Mouse (Mus musculus): ENCODE results near the gene Kif24. TPM values are rescaled to one million over a fixed set of nuclear protein-coding genes. Genes with fewer than 3 reads are reported as not detected.
A peak's percentile ranks its signal among the peaks of the same experiment; 100 is the strongest.

Kif24 gene
- total RNA-seq, 2 experiments from 2014 or later: 1.2 to 1.3 TPM

DNA sequence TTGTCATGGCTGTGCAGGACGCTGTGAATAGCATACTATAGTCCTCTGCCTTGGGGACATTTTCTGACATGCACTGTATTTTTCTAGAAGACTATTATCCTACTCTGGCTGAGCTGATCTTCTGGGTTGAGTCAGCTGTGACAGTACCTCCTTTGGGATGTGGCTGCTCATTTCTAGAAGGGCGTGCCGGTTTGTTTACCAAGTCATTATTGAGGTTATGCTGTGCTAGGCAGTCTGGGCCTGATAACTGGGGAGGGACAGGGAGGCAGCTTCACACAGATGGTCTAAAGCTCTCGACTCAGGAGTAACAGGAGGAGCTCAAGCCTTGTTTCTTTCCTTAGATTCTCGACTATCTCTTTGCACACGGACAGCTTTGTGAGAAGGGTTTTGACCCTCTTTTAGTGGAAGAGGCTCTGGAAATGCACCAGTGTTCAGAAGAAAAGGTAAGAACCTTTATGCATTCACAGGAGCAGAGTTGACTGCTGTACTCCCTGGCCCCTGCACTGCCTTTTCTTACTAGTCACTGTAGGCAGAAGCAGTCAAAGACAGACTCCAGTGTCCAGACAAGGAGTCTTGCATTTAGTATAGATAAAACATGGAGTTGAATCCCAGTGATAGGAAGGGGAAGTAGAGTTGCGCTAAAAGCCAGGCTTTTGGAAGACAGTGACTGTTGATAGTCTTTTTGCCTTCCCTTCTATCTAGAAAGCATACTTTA lies 76.8 kb downstream of the Kif24 start:
- no peak for TF ChIP-seq CTCF (conservative IDR thresholded peaks at IDR 0.05)
- Histone ChIP-seq H3K27ac (no peak overlapping the region), H3K4me3 (no peak overlapping the region)
- DNase-seq (ENCODE audit: low spot score in 2 of 2): no peak

DNA sequence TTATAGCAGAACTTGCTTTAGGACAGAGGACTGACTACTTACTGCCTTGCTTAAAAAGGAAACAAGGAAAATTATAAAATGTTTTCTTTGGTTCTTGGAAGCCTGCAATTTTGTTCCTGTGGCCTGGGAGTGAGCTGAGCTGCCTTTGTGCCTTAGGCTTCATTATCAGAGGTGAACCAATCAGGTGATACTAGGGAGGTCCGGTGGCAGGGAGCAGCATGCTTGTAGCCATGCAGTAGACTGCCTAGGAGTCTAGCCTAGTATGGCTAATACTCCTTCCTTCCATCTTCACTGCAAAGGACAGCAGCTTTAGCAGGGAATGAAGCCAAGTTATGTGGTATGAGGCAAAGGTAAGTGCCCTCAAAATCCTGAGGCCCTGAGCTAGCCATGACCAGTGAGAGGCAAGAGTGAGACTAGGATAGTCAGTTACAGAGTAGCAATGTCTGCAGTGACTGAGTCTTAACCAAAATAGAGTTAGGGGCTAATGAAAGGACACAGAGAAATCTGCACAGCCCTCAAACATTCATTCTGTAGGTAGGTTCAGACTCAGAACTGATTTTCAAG lies 78.2 kb downstream of the Kif24 start:
- Histone ChIP-seq H3K4me3 (no peak overlapping the region), H3K27ac (no peak overlapping the region)
- no peak for TF ChIP-seq CTCF (conservative IDR thresholded peaks at IDR 0.05)
- DNase-seq (ENCODE audit: low spot score in 2 of 2): no peak

DNA sequence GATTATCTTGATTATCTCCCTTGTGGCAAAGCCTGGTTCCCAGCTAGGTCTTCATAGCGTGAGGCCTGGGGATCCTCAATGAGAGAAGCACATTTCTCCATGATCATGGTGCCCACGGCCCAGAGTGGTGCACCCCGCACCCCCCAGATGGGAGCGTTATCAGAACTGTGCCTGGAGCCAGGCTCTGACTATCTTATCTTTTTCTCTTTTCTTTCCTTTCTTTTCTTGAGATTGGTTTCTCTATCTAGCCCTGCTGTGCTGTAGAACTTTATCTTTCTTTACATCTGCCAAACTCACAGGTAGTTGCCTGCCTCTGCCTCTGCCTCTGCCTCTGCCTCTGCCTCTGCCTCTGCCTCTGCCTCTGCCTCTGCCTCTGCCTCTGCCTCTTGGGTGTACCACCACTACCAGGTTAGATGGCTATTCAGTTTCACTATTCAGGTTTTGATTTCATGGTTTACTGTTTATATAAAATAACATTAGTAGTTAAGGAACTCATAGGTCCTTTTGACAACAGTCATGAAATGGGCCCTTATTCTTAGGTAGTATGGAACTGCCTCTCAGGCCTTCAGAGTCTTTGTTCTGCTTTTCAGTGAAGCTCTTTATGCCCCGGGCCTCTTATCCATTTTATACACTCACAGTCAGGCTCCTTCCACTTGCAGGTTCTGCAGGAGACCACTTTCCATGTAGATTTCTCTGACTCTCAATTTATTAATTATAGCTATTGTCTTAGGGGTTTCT lies 83.3 kb downstream of the Kif24 start:
- no peak overlapping the region for H3K27ac ChIP-seq
- H3K4me3 ChIP-seq: no peak overlapping the region
- no peak for TF ChIP-seq CTCF (conservative IDR thresholded peaks at IDR 0.05)
- DNase-seq (ENCODE audit: low spot score in 2 of 2): no peak

DNA sequence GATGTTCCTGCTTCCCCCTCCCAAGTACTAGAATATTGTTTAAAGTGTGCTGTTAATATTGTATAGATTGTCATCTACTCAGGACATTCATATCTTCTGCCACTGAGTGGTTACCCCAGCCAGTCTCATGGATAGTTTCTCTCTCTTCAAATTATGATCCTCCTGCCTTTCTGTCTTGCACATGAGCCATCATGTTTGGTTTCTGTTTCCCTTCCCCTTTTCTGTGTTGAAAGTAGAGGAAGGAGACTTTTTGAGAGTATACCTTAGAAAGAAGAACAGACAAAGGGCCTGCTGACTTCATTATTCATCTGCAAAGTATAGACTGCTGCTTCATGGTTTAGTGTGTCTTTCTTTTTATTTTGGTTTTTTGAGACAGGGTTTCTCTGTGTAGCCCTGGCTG lies 87.1 kb downstream of the Kif24 start:
- no peak for TF ChIP-seq CTCF (conservative IDR thresholded peaks at IDR 0.05)
- no peak for DNase-seq (ENCODE audit: low spot score in 2 of 2)
- Histone ChIP-seq H3K27ac (no peak overlapping the region), H3K4me3 (no peak overlapping the region)

DNA sequence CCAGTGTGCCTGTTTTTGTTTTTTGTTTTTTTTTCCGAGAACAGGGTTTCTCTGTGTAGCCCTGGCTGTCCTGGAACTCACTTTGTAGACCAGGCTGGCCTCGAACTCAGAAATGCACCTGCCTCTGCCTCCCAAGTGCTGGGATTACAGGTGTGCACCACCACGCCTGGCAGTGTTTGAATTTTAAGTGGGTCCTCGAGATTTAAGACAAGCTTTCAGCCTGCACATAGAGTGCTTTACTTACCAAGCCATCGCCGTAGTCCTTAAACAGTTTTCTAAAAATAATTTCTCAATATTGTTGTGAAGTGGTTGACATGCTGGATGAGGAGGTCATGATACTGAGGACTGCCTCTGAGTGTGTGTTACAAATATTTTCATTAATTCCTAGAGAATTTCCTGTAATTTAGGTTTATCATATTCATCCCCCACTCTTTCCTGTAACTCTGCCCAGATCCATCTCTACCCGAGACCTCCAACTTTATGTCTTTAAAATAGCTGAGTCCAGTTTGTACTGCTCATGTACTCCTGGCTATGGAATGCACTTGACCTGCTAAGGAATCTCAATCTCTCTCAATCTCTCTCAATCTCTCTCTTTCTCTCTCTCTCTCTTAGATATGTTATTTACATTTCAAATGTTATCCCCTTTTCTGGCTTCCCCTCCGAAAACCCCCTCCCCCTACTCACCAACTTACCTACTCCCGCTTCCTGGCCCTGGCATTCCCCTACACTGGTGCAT lies 94.8 kb downstream of the Kif24 start:
- no peak overlapping the region for H3K27ac ChIP-seq
- no peak overlapping the region for H3K4me3 ChIP-seq
- TF ChIP-seq CTCF (conservative IDR thresholded peaks at IDR 0.05): no peak
- no peak for DNase-seq (ENCODE audit: low spot score in 2 of 2)

DNA sequence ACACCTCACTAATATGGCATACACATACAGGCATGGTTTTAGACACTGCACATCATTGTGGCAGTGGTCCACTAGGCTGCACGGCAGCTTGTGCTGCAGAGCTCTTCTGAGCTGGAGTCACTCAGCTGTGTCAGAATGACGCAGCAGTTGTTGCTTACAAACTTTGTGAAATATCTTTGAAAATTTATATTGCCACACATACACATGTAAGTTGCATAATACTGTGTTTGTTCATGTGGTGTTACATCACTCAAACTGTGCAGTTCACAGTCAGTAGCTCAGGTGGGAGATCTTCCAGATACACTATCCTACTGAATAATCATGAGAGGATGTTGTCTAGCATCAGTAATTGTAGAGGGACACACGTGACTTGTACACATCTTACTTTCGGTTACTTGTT lies 96.5 kb downstream of the Kif24 start:
- no peak for DNase-seq (ENCODE audit: low spot score in 2 of 2)
- Histone ChIP-seq H3K27ac (no peak overlapping the region), H3K4me3 (no peak overlapping the region)
- no peak for TF ChIP-seq CTCF (conservative IDR thresholded peaks at IDR 0.05)

DNA sequence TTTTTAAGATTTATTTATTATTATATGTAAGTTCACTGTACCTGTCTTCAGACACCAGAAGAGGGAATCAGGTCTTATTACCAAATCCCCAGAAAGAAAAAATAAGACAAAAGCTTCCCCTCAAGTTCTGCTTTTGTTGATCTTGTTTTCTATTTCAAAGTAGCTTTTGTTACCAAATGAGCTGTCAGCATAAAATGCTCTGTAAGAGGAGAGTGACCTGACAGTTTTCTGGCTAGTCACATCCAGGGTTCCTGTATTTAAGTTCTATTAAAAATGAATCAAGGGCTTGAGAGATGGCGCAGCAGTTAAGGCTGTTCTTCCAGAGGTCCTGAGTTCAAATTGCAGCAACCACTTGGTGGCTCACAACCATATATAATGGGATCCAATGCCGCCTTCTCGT lies 103.6 kb downstream of the Kif24 start:
- no peak overlapping the region for H3K4me3 ChIP-seq

DNA sequence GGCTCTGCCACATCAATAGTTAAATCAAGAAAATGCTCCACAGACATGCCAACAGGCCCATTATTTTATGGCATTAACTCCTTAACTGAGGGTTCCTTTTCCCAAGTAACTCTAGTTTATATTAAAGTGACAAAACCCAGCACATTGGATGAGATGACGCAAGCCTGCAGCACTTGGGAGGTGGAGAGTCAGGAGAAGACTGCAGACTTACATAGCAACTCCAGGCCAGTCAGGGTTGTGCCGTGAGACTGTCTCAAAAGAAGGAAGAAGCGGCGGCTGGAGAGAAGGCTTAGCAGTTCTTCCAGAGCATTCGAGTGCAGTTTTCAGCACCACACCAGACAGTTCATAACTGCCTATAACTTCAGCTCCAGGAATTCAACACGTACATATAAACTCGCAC lies 105.3 kb downstream of the Kif24 start:
- Histone ChIP-seq H3K4me3 (no peak overlapping the region), H3K27ac (no peak overlapping the region)
- DNase-seq (ENCODE audit: low spot score in 2 of 2): no peak
- no peak for TF ChIP-seq CTCF (conservative IDR thresholded peaks at IDR 0.05)

More for the DNA sequence above, 103.6 kb downstream of the Kif24 start:
- no peak overlapping the region for H3K27ac ChIP-seq
- TF ChIP-seq CTCF (conservative IDR thresholded peaks at IDR 0.05): no peak
- no peak for DNase-seq (ENCODE audit: low spot score in 2 of 2)

DNA sequence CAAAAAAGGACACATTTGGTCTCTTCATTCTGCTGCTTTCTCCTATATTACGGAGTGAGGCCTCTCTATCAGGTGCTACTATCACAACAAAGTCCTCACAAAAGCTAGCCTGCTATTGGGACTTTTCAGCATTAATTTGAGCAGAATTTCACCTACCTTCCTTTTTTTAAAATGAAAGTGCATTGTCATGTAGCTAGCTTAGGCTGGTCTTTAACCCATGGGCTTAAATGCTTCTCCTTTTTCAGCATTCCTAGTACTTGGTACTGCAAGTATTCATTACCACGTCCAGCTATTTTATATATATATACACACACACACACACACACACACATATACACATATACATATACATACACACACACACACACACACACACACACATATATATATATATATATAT lies 106.0 kb downstream of the Kif24 start:
- DNase-seq (ENCODE audit: low spot score in 2 of 2): no peak
- no peak for TF ChIP-seq CTCF (conservative IDR thresholded peaks at IDR 0.05)
- no peak overlapping the region for H3K27ac ChIP-seq
- H3K4me3 ChIP-seq: no peak overlapping the region

DNA sequence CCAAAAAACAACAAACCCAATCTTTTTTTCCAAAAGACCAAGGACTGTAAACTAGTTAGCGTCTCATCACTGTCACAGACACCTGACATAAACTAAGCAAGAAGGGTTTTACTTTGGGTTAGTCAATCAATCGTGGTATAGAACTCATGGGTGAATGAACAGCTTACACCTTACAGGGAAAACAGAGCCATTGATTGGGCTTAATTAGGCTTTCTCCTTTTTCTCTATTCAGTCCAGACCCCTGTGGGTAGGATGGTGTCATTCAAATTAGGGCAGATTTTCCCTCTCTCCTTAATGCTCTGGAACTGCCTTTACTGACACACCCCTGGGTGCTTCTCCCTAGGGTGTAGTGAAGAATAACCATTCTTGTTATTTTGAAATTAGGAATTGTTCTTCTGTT lies 107.5 kb downstream of the Kif24 start:
- no peak for DNase-seq (ENCODE audit: low spot score in 2 of 2)
- Histone ChIP-seq H3K27ac (no peak overlapping the region), H3K4me3 (no peak overlapping the region)
- no peak for TF ChIP-seq CTCF (conservative IDR thresholded peaks at IDR 0.05)

DNA sequence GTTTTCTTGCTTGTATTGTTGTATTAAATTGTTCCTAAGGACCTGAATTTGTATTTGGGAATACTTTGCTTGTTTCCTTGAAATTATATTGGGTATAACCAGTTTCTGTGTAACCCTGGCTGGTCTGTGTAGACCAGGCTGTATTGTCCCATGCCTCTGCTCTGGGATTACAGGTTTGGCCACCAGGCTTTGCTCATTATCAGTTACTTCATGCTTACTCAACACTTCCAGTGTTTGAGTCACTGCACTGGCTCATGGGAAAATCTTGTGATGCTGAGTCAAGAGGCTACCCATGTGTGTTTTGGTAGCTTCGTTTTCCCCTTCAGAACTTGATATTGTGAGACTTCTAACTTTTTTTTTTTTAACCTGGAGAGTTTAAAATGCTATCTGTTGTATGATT lies 111.4 kb downstream of the Kif24 start:
- no peak for DNase-seq (ENCODE audit: low spot score in 2 of 2)
- no peak overlapping the region for H3K27ac ChIP-seq
- no peak for TF ChIP-seq CTCF (conservative IDR thresholded peaks at IDR 0.05)
- H3K4me3 ChIP-seq: no peak overlapping the region

DNA sequence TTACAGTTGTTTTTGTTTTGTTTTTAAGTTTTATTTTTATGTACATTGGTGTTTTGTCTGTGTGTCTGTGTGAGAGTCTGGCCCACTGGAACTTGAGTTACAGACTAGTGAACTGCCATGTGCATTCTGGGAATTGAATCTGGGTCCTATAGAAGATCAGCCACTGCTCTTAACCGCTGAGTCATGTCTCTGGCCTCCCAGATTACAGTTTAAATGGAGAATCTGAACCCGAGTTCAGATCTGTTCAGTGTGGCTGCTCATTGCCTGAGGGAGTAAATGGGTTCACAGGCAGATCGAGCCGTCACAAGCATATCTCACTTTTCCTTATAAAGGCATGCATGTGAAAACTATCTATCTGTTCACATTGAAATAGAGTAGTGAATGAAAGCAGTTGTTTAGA lies 111.9 kb downstream of the Kif24 start:
- H3K4me3 ChIP-seq: no peak overlapping the region
- no peak for DNase-seq (ENCODE audit: low spot score in 2 of 2)
- TF ChIP-seq CTCF (conservative IDR thresholded peaks at IDR 0.05): no peak
- no peak overlapping the region for H3K27ac ChIP-seq

DNA sequence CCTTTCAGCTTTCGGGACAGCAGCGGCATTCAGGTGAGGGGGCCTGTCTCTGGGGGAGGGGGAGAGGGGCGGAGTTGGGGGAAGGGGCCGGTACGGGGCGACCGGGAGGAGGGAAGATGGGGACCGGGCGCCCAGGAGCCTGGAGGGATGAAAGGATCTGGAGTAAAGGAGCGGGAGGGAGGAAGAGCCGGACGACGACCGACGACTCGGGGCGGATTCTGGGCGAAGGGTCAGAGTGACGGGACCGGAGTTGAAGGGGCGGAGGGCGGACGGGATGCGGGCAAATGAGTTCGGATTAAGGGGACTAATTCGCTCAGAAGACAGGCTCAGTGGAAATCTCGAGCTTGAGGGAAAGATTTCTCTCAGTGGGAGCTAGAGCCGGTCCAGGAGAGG lies 115.5 kb downstream of the Kif24 start:
- peak overlapping the region; percentile 72 for H3K4me3 ChIP-seq
- no peak for TF ChIP-seq CTCF (conservative IDR thresholded peaks at IDR 0.05)
- peak overlapping the region; percentile 93 for H3K27ac ChIP-seq
- no peak for DNase-seq (ENCODE audit: low spot score in 2 of 2)
